Mouse (Mus musculus) bone marrow, adult 2 months (tissue): ENCODE data around the gene Erg28.

ENCODE experiments used
- CTCF ChIP-seq: fragments of 200-500 bp; IDR thresholded peaks from 2 replicates; pipeline ENCODE4 v1.5.1; 2011; ENCODE audit warnings: low read length, control low read depth; ENCODE audit not compliant: control insufficient read depth, insufficient read depth
- POLR2A ChIP-seq: fragments of 200-500 bp; IDR thresholded peaks from 2 replicates; pipeline ENCODE4 v1.6.1; 2011; ENCODE audit warnings: low read depth, mild to moderate bottlenecking, control low read depth, low read length, borderline replicate concordance; ENCODE audit not compliant: control insufficient read depth

- no peak for TF ChIP-seq CTCF
- TF ChIP-seq POLR2A, result no peak
These were observed 53.0 kb downstream of the Erg28 start for GRCm38 (mm10) chr12:85771356-85771755.
